Mouse (Mus musculus) right cerebral cortex, adult 18-20 months (tissue): ENCODE measurements around the gene Gm13279.
"Not testable (repeated sequence)": the region's sequence is repeated elsewhere in the genome, so short reads cannot be mapped to it uniquely, and the experiment has no call there.

Experiments used
- DNase-seq: peaks from one replicate; pipeline ENCODE4 v3.0.0; 2022; ENCODE audit warnings: mixed read lengths

Gm13279 gene

GRCm38 (mm10) chr4:88797097-88797496 lies at the start of gene Gm13279:
Gene Gm13279 (plus strand): TSS chr4:88797397.
- DNase-seq: not testable (repeated sequence)

- DNase-seq: no peak
Measured at GRCm38 (mm10) chr4:88749926-88750325, 47.3 kb upstream of the Gm13279 start.

- peak; percentile 73 for DNase-seq
Measured at GRCm38 (mm10) chr4:88754818-88755340, 42.3 kb upstream of the Gm13279 start, which contains the start of gene Gm13271. Gene Gm13271 (plus strand): TSS chr4:88754868.

- not testable (repeated sequence) for DNase-seq
Measured at GRCm38 (mm10) chr4:88756581-88757513, 40.4 kb upstream of the Gm13279 start.

- peak; percentile 88 for DNase-seq
Measured at GRCm38 (mm10) chr4:88757628-88758031, 39.6 kb upstream of the Gm13279 start.

GRCm38 (mm10) chr4:88758751-88759150 lies 38.4 kb upstream of the Gm13279 start:
- not testable (repeated sequence) for DNase-seq

- DNase-seq: peak; percentile 10
Measured at GRCm38 (mm10) chr4:88759610-88760268, 37.5 kb upstream of the Gm13279 start, which contains the start of gene Gm13283. Gene Gm13283 (plus strand): TSS chr4:88760119.

GRCm38 (mm10) chr4:88760431-88760830 lies 36.8 kb upstream of the Gm13279 start:
- DNase-seq: peak; percentile 46

GRCm38 (mm10) chr4:88761776-88762175 lies 35.4 kb upstream of the Gm13279 start:
- peak; percentile 63 for DNase-seq

GRCm38 (mm10) chr4:88762341-88762740 lies 34.9 kb upstream of the Gm13279 start:
- not testable (repeated sequence) for DNase-seq

GRCm38 (mm10) chr4:88763384-88764018 lies 33.7 kb upstream of the Gm13279 start:
- DNase-seq: peak; percentile 9

- not testable (repeated sequence) for DNase-seq
Measured at GRCm38 (mm10) chr4:88773534-88773933, 23.7 kb upstream of the Gm13279 start, which contains the start of gene Gm13290. Gene Gm13290 (plus strand): TSS chr4:88773834.

GRCm38 (mm10) chr4:88776622-88777021 lies 20.6 kb upstream of the Gm13279 start, which contains the start of gene Gm13289:
Gene Gm13289 (plus strand): TSS chr4:88776922.
- not testable (repeated sequence) for DNase-seq

GRCm38 (mm10) chr4:88779550-88779949 lies 17.6 kb upstream of the Gm13279 start, which contains the start of gene Gm13272:
Gene Gm13272 (plus strand): TSS chr4:88779850.
- not testable (repeated sequence) for DNase-seq

GRCm38 (mm10) chr4:88780320-88780719 lies 16.9 kb upstream of the Gm13279 start:
- not testable (repeated sequence) for DNase-seq

GRCm38 (mm10) chr4:88781831-88782230 lies 15.4 kb upstream of the Gm13279 start, which contains the start of gene Ifnz:
Gene Ifnz (plus strand): TSS chr4:88782131.
- not testable (repeated sequence) for DNase-seq

GRCm38 (mm10) chr4:88782335-88782734 lies 14.9 kb upstream of the Gm13279 start:
- DNase-seq: not testable (repeated sequence)

GRCm38 (mm10) chr4:88785409-88785808 lies 11.8 kb upstream of the Gm13279 start, which contains the start of gene Gm13276:
Gene Gm13276 (plus strand): TSS chr4:88785709.
- DNase-seq: not testable (repeated sequence)

- DNase-seq: peak; percentile 63
Measured at GRCm38 (mm10) chr4:88788402-88788801, 8.8 kb upstream of the Gm13279 start, which contains the start of gene Gm13277. Gene Gm13277 (plus strand): TSS chr4:88788632.

GRCm38 (mm10) chr4:88791250-88791649 lies 5.9 kb upstream of the Gm13279 start, which contains the start of gene Gm13278:
Gene Gm13278 (plus strand): TSS chr4:88791550.
- not testable (repeated sequence) for DNase-seq

- DNase-seq: peak; percentile 24
Measured at GRCm38 (mm10) chr4:88793936-88794675, 3.1 kb upstream of the Gm13279 start, which contains the start of gene Gm13275. Gene Gm13275 (plus strand): TSS chr4:88794487.
